Comparison of ENCODE assay signal across 9 mouse cellular contexts in genomic region chr9:106452351-106452750, GRCm38 (mm10). TPM values are rescaled to one million over a fixed set of nuclear protein-coding genes. Genes with fewer than 3 reads are reported as not detected.
A peak's percentile ranks its signal among the peaks of the same experiment; 100 is the strongest.
DNase-seq lines count a peak whose midpoint lies in the region; ATAC-seq and TF ChIP-seq lines count a peak whose summit lies in the region.
"Had no signal": no experiment of that assay in that cellular context is flagged by ENCODE, and none has a peak within 500 bp of the region (broad histone marks: within the 10 kb centered on the region; RNA-seq: fewer than 3 reads in every experiment).

No protein-coding gene starts in this region.

- H3K36me3 ChIP-seq in kidney, adult 2 months (ENCODE audit: control insufficient read depth, insufficient read depth, low read length): no peaks in the 10 kb centered on the region
- H3K36me3 ChIP-seq in embryonic facial prominence, embryonic 11.5 days (replicated peaks; ENCODE audit: control insufficient read depth, insufficient read depth, low read depth, low read length): no peaks in the 10 kb centered on the region
- H3K36me3 ChIP-seq in hindbrain, embryonic 12.5 days: no peaks in the 10 kb centered on the region
- 0 out of 2 replicates have a peak, but pooled peaks cover 4% of the 10 kb centered on the region for H3K36me3 ChIP-seq in midbrain, embryonic 12.5 days

- no peak for DNase-seq in kidney, adult 2 months
- DNase-seq in kidney, adult 11 months: no peak
- no peak for DNase-seq in embryonic facial prominence, embryonic 11.5 days (ENCODE audit: low spot score)
- DNase-seq in frontal cortex, postnatal 14 days (ENCODE audit: low spot score in 2 of 2): no peak
- DNase-seq in left cerebral cortex, adult 18-20 months (ENCODE audit: low spot score in 2 of 2): no peak

- ATAC-seq in embryonic facial prominence, embryonic 11.5 days (replicated peaks; ENCODE audit: insufficient number of reproducible peaks, low FRiP score, low TSS enrichment, low read depth): no peak
- ATAC-seq in hindbrain, embryonic 12.5 days (ENCODE audit: low FRiP score): no peak
- ATAC-seq in midbrain, embryonic 12.5 days (ENCODE audit: low FRiP score, low read depth): no peak
- ATAC-seq in megakaryocyte-erythroid progenitor cell, adult 5-6 weeks (replicated peaks; ENCODE audit: low FRiP score, low TSS enrichment, poor library complexity, severe bottlenecking): no peak

- H3K27me3 ChIP-seq in kidney, adult 2 months (replicated peaks; ENCODE audit: control insufficient read depth, insufficient read depth, low read length): no peaks in the 10 kb centered on the region
- H3K27me3 ChIP-seq in embryonic facial prominence, embryonic 11.5 days (ENCODE audit: control insufficient read depth, insufficient read depth, low read length): no peaks in the 10 kb centered on the region
- no peaks in the 10 kb centered on the region for H3K27me3 ChIP-seq in hindbrain, embryonic 12.5 days
- H3K27me3 ChIP-seq in midbrain, embryonic 12.5 days: no peaks in the 10 kb centered on the region
- H3K27me3 ChIP-seq: CH12.LX had no signal

- WGBS in kidney, adult 2 months: 50% methylated on average over 6 of the region's 6 CpGs
- whole genome bisulfite sequencing in embryonic facial prominence, embryonic 11.5 days: 34% methylated on average over 6 of the region's 6 CpGs
- WGBS in hindbrain, embryonic 12.5 days: 18% methylated on average over 6 of the region's 6 CpGs
- WGBS in midbrain, embryonic 12.5 days: 20% methylated on average over 6 of the region's 6 CpGs

- no peak for TF ChIP-seq POLR2A in kidney, adult 2 months (IDR thresholded peaks at IDR 0.05; ENCODE audit: low read depth, low read length)

- H3K27ac ChIP-seq in kidney, adult 2 months (ENCODE audit: insufficient read depth, low read depth, low read length): peak overlapping the region; percentile 42
- H3K27ac ChIP-seq in embryonic facial prominence, embryonic 11.5 days (replicated peaks; ENCODE audit: low read depth, low read length): peak overlapping the region; percentile 93; the same call in 1 of the 2 replicates
- H3K27ac ChIP-seq in hindbrain, embryonic 12.5 days: peak overlapping the region; percentile 96
- peak overlapping the region; percentile 97 for H3K27ac ChIP-seq in midbrain, embryonic 12.5 days (replicated peaks)

- H3K4me3 ChIP-seq in kidney, adult 2 months (ENCODE audit: insufficient read depth, low read depth, low read length): no peak overlapping the region
- H3K4me3 ChIP-seq in embryonic facial prominence, embryonic 11.5 days (ENCODE audit: low read depth, low read length): peak overlapping the region; percentile 84
- H3K4me3 ChIP-seq in hindbrain, embryonic 12.5 days: peak overlapping the region; percentile 77; the same call in 1 of the 2 replicates
- peak overlapping the region; percentile 74 for H3K4me3 ChIP-seq in midbrain, embryonic 12.5 days

- TF ChIP-seq CTCF in kidney, adult 2 months (conservative IDR thresholded peaks at IDR 0.05; ENCODE audit: insufficient read depth, insufficient read length, low read depth, low read length): no peak

- H3K9me3 ChIP-seq in embryonic facial prominence, embryonic 11.5 days (replicated peaks; ENCODE audit: control insufficient read depth, low read length): no peaks in the 10 kb centered on the region
- H3K9me3 ChIP-seq in hindbrain, embryonic 12.5 days (replicated peaks): no peaks in the 10 kb centered on the region
- H3K9me3 ChIP-seq in midbrain, embryonic 12.5 days: no peaks in the 10 kb centered on the region

- H3K9ac ChIP-seq in embryonic facial prominence, embryonic 11.5 days (replicated peaks; ENCODE audit: low read length): peak overlapping the region; percentile 83
- peak overlapping the region; percentile 97 for H3K9ac ChIP-seq in hindbrain, embryonic 12.5 days
- peak overlapping the region; percentile 95; the same call in 1 of the 2 replicates for H3K9ac ChIP-seq in midbrain, embryonic 12.5 days (replicated peaks)

- H3K4me1 ChIP-seq in kidney, adult 2 months (ENCODE audit: control insufficient read depth, insufficient read depth, low read length): peaks cover 25% of the 10 kb centered on the region
- H3K4me1 ChIP-seq in embryonic facial prominence, embryonic 11.5 days (ENCODE audit: control insufficient read depth, insufficient read depth, low read length): peaks cover 29% of the 10 kb centered on the region
- H3K4me1 ChIP-seq in hindbrain, embryonic 12.5 days: peaks cover 74% of the 10 kb centered on the region
- peaks cover 72% of the 10 kb centered on the region for H3K4me1 ChIP-seq in midbrain, embryonic 12.5 days

- peak overlapping the region; percentile 96 for H3K4me2 ChIP-seq in embryonic facial prominence, embryonic 11.5 days (ENCODE audit: low read depth, low read length)
- peak overlapping the region; percentile 99 for H3K4me2 ChIP-seq in hindbrain, embryonic 12.5 days (replicated peaks)
- H3K4me2 ChIP-seq in midbrain, embryonic 12.5 days (replicated peaks): peak overlapping the region; percentile 98

RNA-seq across cellular contexts. Expression of gene Pcbp4, which starts 0.7 kb away (rescaled TPM):
- 90.3 and 115 TPM in 2 replicates for polyA plus RNA-seq in kidney, adult 2 months (2012; rRNA removed)
- 165 and 189 TPM in 2 replicates for polyA plus RNA-seq in embryonic facial prominence, embryonic 11.5 days (2014; fragmentation: Nextera tagmentation; extraction: Ambion mirVana)
- polyA plus RNA-seq in hindbrain, embryonic 12.5 days (2016; fragmentation: Nextera tagmentation; extraction: Ambion mirVana): 308 and 309 TPM in 2 replicates
- 343 and 348 TPM in 2 replicates for polyA plus RNA-seq in midbrain, embryonic 12.5 days (2016; fragmentation: Nextera tagmentation; extraction: Ambion mirVana)
- 100 to 1,000 TPM; 207 to 212 TPM for total RNA-seq in left cerebral cortex, adult 18-20 months (2021)
- 0.40 and 6.6 TPM in 2 replicates for total RNA-seq in megakaryocyte-erythroid progenitor cell, adult 5-6 weeks (2014; fragmentation: Nextera tagmentation)
- total RNA-seq in megakaryocyte-erythroid progenitor cell, adult 5-6 weeks (2017): 0.30 and 0.89 TPM in 2 replicates

RNA-seq across cellular contexts. Expression of gene Abhd14a, which starts 4.9 kb away (rescaled TPM):
- 137 and 146 TPM in 2 replicates for polyA plus RNA-seq in kidney, adult 2 months (2012; rRNA removed)
- polyA plus RNA-seq in embryonic facial prominence, embryonic 11.5 days (2014; fragmentation: Nextera tagmentation; extraction: Ambion mirVana): 41.9 and 43.5 TPM in 2 replicates
- 37.5 and 39.7 TPM in 2 replicates for polyA plus RNA-seq in hindbrain, embryonic 12.5 days (2016; fragmentation: Nextera tagmentation; extraction: Ambion mirVana)
- 34.1 and 36.5 TPM in 2 replicates for polyA plus RNA-seq in midbrain, embryonic 12.5 days (2016; fragmentation: Nextera tagmentation; extraction: Ambion mirVana)
- 10 to 100 TPM; 35.3 to 36.5 TPM for total RNA-seq in left cerebral cortex, adult 18-20 months (2021)
- total RNA-seq in megakaryocyte-erythroid progenitor cell, adult 5-6 weeks (2014; fragmentation: Nextera tagmentation): 40.5 and 56.0 TPM in 2 replicates
- 18.6 and 31.0 TPM in 2 replicates for total RNA-seq in megakaryocyte-erythroid progenitor cell, adult 5-6 weeks (2017)

RNA-seq across cellular contexts. Expression of gene Abhd14b, which starts 5.1 kb away (rescaled TPM):
- polyA plus RNA-seq in kidney, adult 2 months (2012; rRNA removed): 470 and 526 TPM in 2 replicates
- polyA plus RNA-seq in embryonic facial prominence, embryonic 11.5 days (2014; fragmentation: Nextera tagmentation; extraction: Ambion mirVana): 4.9 and 8.8 TPM in 2 replicates
- polyA plus RNA-seq in hindbrain, embryonic 12.5 days (2016; fragmentation: Nextera tagmentation; extraction: Ambion mirVana): 7.6 and 8.5 TPM in 2 replicates
- polyA plus RNA-seq in midbrain, embryonic 12.5 days (2016; fragmentation: Nextera tagmentation; extraction: Ambion mirVana): 4.2 and 4.7 TPM in 2 replicates
- 10 to 100 TPM; 12.5 to 12.7 TPM for total RNA-seq in left cerebral cortex, adult 18-20 months (2021)
- 11.9 and 14.9 TPM in 2 replicates for total RNA-seq in megakaryocyte-erythroid progenitor cell, adult 5-6 weeks (2014; fragmentation: Nextera tagmentation)
- 3.6 and 4.9 TPM in 2 replicates for total RNA-seq in megakaryocyte-erythroid progenitor cell, adult 5-6 weeks (2017)

RNA-seq across cellular contexts. Expression of gene Gpr62, which starts 13.4 kb away (rescaled TPM):
- 0.07 TPM in 1 of 2 replicates, not detected in the other for polyA plus RNA-seq in kidney, adult 2 months (2012; rRNA removed)
- 0.10 and 0.31 TPM in 2 replicates for polyA plus RNA-seq in embryonic facial prominence, embryonic 11.5 days (2014; fragmentation: Nextera tagmentation; extraction: Ambion mirVana)
- polyA plus RNA-seq in hindbrain, embryonic 12.5 days (2016; fragmentation: Nextera tagmentation; extraction: Ambion mirVana): 0.41 and 0.68 TPM in 2 replicates
- 0.71 and 0.79 TPM in 2 replicates for polyA plus RNA-seq in midbrain, embryonic 12.5 days (2016; fragmentation: Nextera tagmentation; extraction: Ambion mirVana)
- total RNA-seq in left cerebral cortex, adult 18-20 months (2021): 1 to 10 TPM; 9.0 to 9.6 TPM
- total RNA-seq in megakaryocyte-erythroid progenitor cell, adult 5-6 weeks (2014; fragmentation: Nextera tagmentation): not detected in 2 replicates
- total RNA-seq in megakaryocyte-erythroid progenitor cell, adult 5-6 weeks (2017): not detected in 2 replicates

RNA-seq across cellular contexts. Expression of gene Acy1, which starts 14.2 kb away (rescaled TPM):
- 141 and 154 TPM in 2 replicates for polyA plus RNA-seq in kidney, adult 2 months (2012; rRNA removed)
- 36.9 and 41.2 TPM in 2 replicates for polyA plus RNA-seq in embryonic facial prominence, embryonic 11.5 days (2014; fragmentation: Nextera tagmentation; extraction: Ambion mirVana)
- 29.0 and 30.7 TPM in 2 replicates for polyA plus RNA-seq in hindbrain, embryonic 12.5 days (2016; fragmentation: Nextera tagmentation; extraction: Ambion mirVana)
- 30.1 and 30.5 TPM in 2 replicates for polyA plus RNA-seq in midbrain, embryonic 12.5 days (2016; fragmentation: Nextera tagmentation; extraction: Ambion mirVana)
- total RNA-seq in left cerebral cortex, adult 18-20 months (2021): 10 to 100 TPM; 15.6 to 19.4 TPM
- total RNA-seq in megakaryocyte-erythroid progenitor cell, adult 5-6 weeks (2014; fragmentation: Nextera tagmentation): 17.3 and 22.0 TPM in 2 replicates
- total RNA-seq in megakaryocyte-erythroid progenitor cell, adult 5-6 weeks (2017): 20.9 and 22.4 TPM in 2 replicates

Comparison
In these comparisons a context has a peak if more than half of its experiments do, and no peak if none do; other contexts are left out.
1. H3K27ac ChIP-seq: peak in every context shown above with its lines; median percentile 97 in midbrain, embryonic 12.5 days; 96 in hindbrain, embryonic 12.5 days; 93 in embryonic facial prominence, embryonic 11.5 days; 42 in kidney, adult 2 months.
2. RNA of gene Abhd14b, which starts 5.1 kb away (polyA plus RNA-seq): 470 to 526 TPM in kidney, adult 2 months; 7.6 to 8.5 TPM in hindbrain, embryonic 12.5 days, 4.9 to 8.8 TPM in embryonic facial prominence, embryonic 11.5 days and 4.2 to 4.7 TPM in midbrain, embryonic 12.5 days; every median in the first group is over 10 times any median in the second.
3. Peak in every context shown above with its lines, with median percentiles within 50 percentile points of each other: H3K4me2 ChIP-seq and H3K9ac ChIP-seq.